Mouse (Mus musculus): ENCODE measurements around the gene Exoc3l. TPM values are rescaled to one million over a fixed set of nuclear protein-coding genes. Genes with fewer than 3 reads are reported as not detected.

Exoc3l gene
- polyA plus RNA-seq, 1 experiment = 4.5 TPM

DNA sequence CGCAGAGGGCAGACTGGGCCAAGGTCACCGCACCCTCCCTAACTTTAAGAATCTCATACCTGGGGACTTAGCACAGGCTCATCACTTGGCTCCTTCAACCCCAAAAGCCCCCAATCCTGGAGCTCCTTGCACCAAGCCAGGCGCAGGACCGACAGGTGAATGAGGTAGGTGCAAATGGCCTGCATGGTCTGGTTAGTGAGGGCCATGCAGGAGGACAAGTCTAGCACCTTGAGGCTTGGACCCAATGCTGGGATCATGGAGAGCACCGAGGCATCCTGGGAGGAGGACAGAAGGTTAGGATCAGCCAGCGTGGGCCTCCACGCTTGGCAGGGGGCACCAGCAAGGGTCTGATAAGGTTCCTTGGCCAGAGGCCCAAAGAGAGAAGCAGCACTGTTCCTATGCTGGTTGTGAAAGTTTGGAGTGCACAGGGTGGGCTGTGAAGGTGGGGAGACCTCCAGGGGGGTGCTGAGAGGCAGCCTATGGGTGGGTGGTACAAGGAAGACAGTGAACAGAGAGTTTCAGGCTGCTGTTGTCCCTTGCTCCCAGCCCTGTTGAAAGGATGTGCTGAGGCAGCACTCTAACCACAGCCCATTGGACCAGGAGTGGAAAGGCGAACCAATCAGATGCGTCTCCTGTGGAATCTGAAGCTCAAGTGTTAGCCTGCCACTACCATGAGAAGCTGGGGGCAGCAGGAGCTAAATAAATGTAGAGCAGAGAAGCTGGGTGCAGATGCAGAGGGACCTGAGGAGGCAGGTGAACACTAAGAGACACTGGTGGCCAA lies 17.9 kb upstream of the Exoc3l start:
- DNase-seq (ENCODE audit: low spot score) = no peak

DNA sequence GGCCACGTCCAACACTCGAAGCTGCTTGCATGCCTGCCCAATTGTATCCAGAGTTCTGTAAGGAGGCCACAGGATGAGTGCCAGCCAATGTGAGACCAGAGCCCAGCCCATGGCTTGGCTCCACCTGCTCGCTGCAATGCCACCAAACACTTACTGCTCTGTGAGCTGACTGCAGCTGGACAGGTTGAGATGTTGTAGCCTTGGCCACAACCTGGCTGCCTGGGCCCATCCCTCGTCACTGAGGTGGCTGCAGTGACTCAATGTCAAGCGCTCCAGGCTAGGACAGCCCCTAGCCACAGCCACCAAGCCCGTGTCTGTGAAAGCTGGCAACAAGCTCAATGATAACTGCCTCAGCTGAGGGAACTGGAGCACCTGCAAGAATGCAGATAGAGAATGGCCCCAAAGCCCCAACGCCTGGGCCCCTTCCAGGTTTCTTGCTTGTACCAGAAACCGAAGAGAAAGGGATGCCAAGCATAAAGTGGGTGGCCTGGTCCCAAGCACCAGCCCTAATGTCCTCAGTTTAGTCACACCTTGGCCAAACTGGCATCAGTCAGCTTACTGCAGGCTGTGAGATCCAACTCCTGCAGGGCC lies 17.1 kb upstream of the Exoc3l start:
- no peak for DNase-seq (ENCODE audit: low spot score)

DNA sequence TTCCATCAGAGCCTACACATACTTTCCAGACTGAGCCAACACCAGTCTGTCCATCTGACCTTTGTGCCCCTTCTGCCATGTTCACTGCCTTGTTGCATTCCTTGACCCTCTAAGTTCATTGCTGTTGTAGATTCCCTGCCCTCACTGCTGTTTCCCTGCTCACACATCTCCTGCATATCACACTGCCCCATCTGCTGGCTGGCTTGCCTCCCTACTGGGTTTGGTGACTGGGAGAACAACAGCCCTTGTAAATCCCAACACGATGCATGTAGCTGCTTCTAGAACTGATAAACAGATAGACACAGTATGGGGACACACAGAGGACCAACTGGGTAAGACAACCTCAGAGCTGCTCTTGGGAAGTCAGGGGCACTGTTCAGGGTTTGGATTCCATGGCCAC lies 15.8 kb upstream of the Exoc3l start:
- no peak for DNase-seq (ENCODE audit: low spot score)

DNA sequence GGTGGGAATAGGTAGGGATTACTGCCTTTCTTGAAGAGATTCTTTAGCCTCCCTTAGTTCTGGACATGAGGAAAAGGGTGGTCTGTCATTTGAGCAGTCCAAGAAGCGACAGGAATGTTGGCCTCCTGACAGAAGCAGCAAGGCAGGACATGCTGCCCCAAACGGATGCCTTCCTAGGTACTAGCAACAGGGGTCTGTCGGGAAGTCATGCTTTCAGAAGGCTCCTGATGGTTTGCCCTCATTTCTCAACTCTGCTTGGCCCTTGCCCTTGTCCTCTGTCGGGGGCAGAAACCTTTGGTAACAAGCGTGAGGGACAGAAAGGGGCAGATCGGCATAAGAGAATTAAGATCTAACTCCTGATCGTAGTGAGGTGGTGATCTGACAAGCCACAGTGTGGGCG lies 14.2 kb upstream of the Exoc3l start:
- no peak for DNase-seq (ENCODE audit: low spot score)

DNA sequence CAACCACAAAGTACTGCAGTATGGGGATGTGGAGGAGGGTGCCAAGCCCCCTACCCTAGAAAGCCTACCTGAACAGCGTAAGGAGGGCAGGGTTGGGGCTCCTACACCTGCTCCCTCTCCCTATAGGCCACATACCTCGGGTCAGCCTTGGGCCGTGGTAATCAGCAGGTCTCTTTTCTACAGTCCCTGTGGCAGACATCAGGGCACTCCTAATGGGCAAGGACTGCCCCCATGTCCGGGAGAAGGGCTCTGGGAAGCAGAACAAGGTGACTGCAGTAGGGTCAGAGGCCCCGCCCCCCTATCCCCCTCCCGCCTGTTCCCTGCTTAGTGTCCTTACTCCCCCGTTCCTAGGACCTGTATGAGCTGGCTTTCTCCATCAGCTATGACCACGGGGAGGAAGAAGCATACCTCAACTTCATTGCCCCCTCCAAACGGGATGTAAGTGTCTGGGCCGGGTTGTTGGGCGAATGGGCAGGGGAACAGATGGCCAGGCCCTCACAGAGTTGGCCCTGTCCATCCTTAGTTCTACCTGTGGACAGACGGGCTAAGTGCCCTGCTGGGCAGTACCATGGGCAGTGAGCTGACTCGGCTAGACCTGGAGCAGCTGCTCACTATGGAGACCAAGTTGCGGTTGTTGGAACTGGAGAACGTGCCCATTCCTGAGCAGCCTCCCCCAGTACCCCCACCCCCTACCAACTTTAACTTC lies 13.4 kb upstream of the Exoc3l start:
- DNase-seq (ENCODE audit: low spot score) = no peak

DNA sequence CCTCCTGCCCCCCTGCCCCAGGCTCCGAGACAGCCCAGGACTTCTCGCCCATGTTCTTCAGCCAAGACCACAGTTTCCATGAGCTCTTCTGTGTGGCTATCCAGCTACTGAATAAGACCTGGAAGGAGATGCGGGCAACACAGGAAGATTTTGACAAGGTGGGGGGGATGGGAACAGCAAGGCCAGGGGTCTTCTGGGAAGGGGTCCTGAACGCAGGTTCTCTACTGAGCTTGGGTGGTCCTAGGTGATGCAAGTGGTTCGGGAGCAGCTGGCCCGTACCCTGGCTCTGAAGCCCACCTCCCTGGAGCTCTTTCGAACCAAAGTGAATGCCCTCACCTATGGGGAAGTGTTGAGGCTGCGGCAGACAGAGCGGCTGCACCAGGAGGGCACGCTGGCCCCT lies 12.5 kb upstream of the Exoc3l start:
- DNase-seq (ENCODE audit: low spot score) = no peak

DNA sequence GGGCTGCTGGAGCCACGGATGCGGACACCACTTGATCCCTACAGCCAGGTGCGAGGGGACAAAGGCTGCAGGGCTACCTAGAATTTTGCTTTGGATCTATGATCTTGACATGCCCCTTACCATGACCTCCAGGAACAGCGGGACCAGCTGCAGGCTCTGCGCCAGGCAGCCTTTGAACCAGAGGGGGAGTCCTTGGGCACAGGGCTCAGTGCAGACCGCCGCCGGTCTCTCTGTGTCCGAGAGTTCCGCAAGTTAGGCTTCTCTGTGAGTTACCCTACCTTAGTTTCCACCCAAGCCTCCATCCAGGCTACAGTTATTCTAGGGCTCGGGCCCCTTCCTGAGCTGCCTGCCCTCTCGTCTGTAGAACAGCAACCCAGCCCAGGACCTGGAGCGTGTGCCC lies 11.8 kb upstream of the Exoc3l start:
- DNase-seq (ENCODE audit: low spot score) = no peak

DNA sequence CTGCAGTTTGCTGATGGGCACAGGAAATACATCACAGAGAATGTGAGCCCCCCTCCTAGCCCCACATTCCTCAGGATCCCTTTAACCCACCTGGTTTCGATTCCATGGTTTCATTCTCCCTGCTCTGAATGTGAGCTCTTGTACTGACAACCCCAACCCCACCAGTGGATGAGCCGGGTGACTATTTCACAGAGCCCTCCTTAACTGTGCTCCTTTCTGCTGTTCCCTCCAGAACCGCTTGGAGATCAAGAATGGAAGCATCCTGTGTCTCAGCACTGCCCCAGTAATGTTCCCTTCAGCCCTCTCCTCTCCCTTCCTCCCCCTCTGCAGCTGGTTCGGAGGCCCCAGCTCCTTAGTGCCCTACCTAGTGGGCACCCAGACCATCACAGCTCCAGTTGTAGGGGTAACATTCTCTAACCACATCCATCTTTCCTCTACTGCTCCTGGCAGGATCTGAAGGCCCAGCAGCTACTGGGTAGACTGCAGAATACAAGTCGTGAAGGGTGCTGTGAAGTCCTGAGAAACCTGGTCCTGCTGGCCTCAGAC lies 10.3 kb upstream of the Exoc3l start:
- no peak for DNase-seq (ENCODE audit: low spot score)

DNA sequence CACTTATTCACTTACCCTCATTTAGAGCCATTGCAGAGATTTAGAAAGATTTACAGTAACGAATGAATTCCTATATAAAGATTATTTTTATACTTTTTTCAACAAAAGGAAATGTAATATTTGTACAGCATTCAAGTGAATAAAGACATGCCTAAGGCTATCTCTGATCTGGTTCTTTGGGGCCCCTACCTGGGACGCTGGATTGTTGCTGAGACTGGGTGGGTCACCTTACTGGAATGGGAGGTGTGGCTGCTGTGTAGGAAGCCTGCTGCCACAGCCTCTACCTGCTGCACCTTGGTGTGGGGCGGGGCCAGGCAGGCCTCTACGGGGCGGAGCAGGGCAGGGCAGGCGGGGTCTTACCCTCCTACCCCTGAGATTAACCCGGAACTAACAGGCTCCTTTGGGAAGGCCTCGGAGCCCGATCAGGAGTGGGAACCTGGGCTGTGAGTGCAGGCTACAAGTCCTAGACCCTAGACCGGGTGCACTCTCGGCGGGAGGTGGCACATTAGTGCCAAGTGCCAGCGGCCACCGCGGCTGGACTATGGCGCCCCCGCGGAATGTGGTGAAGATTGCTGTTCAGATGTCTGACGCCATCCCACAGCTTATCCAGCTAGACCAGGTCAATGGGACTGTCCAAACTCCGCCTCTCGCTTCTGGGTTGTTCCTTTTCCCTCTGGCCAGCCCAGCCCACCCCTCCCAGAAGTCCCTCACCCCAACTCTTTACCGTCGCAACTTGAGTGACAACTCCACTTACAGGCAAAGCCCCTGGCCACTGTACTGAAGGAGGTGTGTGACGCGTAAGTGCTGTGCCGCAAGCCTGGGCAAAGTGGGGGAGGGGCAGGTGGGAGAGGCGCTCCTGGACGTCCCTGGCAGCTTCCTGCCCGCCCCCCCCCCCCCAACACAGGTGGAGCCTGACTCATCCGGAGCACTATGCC lies 9.6 kb upstream of the Exoc3l start, which contains the start of gene Elmo3:
Elmo3 (plus strand) TSS at position 391 of the 935 bp plus-strand sequence.
- peak; percentile 76 for DNase-seq (ENCODE audit: low spot score)

DNA sequence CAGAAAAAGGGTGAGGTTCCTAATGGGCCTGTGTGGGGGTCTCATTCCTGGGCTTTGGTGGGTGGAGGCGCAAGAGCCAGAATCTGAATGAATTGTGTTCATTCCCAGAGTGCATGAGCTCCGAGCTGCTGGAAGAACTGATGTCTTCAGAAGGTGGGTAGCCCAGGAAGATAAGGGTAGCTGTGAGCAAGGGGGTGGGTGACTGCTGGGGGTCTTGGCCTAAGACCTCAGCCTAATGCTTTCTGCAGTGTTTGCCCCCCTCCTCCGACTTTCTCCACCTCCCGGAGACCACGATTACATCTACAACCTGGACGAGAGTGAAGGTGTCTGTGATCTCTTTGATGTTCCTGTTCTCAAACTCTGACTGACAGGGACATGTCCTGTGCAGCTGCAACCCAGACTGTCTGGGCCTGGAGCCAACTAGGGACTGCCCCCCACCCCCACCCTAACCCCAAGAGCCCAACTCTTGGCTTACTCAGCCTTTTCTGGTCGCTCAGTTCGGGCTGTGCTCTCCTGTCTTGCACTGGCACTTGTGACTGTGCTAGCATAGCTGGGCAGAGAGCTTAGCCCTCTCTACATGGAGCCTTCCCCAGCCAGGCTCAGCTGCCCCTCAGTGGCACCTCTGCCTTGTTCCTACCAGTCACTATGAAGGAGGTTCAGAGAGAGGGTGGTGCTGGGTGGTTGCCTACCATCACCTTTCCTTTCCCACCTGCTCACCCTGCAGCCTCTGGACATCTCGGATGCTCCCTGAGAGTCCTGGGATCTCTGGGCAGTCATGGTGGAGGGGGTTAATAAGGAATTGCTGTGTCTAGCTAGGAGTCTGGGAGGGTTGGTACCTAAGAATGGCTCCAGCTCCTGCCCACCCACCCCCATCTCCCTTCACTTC lies 8.7 kb upstream of the Exoc3l start:
- DNase-seq (ENCODE audit: low spot score) = no peak

DNA sequence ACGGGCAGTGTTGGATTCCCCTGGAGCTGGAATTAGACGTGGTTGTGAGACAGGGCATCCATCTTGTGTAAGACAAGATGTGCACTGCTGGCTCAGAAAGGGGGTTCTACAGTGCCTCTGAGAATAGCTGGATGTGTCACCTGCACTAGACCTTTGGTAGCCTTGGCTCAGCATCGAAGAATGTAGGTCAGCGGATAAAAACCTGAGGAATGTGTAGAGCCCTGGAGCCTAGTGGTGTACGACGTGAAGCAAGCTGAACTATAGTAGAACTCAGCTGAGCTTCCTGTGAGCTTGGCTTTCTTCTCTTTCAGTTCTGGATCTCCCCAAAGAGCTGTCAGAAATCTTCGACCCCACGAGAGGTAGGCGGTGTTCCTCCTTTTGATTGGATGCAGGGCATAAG lies 8.0 kb upstream of the Exoc3l start:
- DNase-seq (ENCODE audit: low spot score) = no peak

DNA sequence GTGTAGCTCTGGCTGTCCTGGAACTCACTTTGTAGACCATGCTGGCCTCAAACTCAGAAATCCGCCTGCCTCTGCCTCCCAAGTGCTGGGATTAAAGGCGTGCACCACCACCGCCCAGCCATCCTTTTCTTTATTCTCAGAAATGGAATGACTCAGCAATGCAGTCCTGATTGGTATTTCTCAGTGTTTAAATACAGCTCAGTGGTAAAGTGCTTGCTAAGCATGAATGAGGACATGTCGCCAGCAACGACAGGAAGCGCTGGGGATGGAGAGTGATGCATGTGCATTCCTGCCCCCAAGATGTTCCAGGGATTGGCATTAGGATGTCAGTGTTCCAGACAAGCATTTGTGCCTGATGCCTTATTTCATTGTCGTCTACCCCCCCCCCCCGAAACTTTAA lies 7.5 kb upstream of the Exoc3l start:
- no peak for DNase-seq (ENCODE audit: low spot score)

DNA sequence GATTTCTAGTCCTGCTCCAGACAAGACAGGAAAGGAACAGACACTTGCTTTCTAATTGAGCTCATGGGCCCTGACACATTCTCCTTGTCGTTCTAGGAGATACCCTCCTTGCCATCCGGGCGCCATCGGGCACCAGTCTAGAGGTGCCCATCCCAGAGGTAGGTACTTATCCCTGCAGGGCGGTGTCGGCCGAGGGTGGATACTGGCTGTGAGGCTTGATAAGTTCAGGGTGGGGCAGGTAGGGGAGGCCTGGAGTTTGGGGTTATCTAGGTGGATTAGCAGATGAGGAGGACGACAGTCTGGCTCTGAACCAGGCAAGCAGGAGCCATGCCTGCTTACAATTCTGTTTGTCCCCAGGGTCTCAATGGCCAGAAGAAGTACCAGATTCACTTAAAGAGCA lies 4.1 kb upstream of the Exoc3l start:
- no peak for DNase-seq (ENCODE audit: low spot score)

DNA sequence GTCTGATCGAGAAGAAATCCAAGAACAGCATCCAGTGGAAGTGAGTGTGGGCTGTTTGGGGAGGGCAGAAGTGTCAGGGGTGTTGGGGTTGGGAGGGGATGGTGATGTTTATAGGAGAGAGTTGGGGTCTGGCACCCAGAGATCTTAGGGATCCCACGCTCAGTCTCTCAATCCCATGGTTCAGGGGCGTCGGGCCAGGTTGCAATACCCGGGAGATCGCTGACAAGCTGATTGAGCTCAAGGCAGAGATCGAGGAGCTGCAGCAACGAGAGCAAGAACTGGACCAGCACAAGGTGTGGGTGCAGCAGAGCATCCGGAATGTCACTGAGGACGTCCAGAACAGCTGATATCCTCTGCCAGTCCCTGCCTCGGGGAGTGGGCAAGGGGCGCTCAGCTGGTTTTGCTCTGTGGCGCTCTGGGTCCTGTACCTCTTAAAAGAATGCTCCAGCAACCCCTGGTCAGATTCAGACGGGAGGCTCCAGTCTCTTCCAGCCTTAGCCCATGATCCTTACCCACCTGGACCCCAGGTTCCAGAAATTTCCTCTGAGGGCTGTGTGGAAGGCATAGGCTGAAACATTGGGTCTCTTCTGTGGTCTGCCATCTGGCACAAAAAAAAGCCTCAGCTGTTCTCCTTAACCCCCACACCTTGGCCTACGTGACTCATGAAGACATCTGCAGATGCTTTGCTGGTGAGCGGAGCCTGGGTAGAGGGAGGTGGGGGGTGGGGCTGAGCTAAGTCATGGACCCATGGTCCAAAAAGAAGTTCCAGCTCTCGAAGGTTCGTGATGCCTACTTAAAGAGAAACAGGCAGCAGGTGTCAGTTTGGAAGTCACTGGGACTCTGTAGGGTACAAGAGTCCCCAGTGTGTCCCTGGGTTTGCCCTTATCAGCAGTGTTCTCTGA lies 2.7 kb upstream of the Exoc3l start:
- DNase-seq (ENCODE audit: low spot score) = no peak

DNA sequence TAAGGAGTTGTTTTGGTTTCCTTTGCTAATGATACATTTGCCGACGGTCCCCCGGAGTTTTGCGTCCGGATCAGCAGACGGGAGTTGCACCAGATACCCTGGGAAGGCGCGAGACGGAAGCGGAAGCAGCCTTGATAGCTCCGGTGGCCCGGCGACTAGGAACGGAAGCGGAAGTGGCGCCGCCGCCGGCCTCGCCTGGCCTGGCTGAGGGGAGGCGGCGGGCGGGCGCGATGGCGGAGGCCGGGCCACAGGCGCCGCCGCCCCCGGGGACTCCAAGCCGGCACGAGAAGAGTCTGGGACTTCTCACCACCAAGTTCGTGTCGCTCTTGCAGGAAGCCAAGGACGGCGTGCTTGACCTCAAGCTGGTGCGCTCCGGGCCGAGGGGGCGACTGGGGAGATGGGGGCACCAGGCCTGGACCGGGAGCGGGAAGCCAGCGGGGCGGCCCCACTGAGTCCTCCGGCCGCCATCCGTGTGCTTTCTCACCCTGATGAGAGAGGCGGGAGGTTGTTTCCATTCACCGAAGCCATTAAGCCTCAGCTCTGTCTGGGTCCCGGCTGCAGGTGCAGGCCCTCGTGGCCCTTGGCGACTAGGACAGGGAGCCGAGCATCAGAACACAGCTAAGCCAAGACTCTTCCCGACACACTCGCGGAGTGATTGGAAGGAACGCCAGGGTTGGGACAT lies 1.8 kb upstream of the Exoc3l start, which contains the start of gene E2f4:
E2f4 (plus strand) TSS at position 153 of the 682 bp plus-strand sequence.
- DNase-seq (ENCODE audit: low spot score) = peak; percentile 81

DNA sequence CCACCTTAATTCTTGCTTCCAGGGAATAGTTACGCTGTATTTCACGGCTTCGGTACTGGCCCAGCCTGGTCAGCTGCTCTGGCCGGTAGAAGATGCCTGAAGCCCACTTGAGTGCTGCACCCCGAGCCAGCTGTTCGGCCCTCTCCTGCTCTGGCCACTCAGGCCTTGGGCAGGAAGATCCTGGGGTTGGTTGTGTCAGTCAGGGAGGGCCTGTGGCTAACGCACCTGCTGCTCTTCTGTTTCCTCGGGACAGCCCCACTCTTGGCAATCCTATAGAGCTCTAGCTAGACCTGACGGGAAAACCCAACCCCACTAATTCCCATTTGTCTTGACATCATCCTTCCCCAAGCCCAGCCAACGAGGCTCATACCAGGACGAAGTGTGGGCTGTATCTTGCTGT lies 645 bp downstream of the Exoc3l start:
- DNase-seq (ENCODE audit: low spot score) = no peak

DNA sequence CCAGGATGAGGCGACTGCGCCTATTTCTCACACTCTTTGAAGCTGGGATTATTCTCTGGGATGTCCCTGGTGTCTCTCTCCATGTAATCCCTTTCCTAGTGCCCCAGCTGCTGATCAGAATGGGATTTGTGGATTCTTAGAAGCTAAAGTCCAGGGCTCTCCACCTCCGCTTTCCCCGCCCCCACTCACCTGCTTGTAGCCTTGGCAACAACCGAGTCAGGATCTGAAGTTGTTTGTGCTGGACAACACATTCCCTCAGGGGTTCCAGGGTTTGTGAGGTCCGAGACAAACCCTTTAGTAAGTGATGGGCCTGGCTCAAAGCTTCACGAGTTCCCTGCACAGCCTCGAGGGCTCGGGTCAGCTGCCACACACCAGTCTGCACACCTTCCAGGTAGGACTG lies 1.1 kb downstream of the Exoc3l start:
- no peak for DNase-seq (ENCODE audit: low spot score)

DNA sequence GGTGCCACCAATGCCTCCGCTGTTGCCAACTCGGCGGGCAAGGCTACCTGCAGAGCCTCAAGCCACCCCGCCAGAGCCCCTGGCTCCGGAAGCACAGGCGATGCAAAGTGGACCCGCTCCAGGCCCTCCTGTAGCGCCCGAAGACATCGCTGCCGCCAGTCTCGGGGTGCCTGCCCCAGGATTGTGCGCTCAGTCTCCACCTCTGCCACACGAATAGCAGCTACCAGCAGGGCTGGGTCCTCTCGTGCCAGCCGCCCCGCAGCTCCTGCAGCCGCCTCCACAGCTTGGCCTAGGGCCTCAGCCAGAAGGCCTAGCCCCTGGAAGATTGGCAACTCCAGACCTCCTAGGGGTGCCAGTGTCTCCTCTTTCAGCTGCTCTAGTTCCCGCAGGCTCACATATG lies 2.5 kb downstream of the Exoc3l start:
- DNase-seq (ENCODE audit: low spot score) = no peak

DNA sequence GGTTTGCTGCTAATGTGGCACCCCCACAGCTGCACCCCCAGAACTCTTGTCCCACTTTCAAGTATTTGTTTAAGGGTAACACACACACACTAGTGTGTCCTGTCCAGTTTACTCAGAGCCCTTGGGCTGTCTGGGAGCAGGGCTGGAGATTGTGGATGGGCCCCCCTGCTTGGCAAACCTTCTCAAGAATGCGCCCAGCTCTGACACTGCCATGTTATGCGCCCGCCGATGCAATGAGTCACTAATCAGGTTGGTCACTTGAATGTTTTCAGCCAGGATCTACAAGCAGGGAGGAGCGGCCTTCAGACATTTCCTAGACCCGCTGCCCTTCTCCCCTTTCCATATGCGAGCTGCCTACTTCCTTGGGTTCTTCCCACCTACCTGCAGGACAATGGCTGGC lies 3.4 kb downstream of the Exoc3l start:
- no peak for DNase-seq (ENCODE audit: low spot score)

Measured in urinary bladder, adult 2 months (tissue).